Mouse (Mus musculus) G1E (cell line): ENCODE measurements at regions not wholly inside any gene's neighbourhood (a gene's known extent, or its start where the extent isn't known, plus 50 kb on each side); places are given as distances from the start of the nearest gene placed in this dataset.

Source experiments
- GATA1 ChIP-seq: IDR thresholded peaks from 2 replicates; pipeline ENCODE4 v1.6.1; 2012; ENCODE audit warnings: borderline replicate concordance, low read length, inconsistent platforms, mixed read lengths
- TAL1 ChIP-seq: conservative IDR thresholded peaks from 2 replicates; pipeline ENCODE4 v1.6.1; 2012; ENCODE audit warnings: low read depth, low read length, inconsistent platforms, mixed read lengths

GRCm38 (mm10) chr13:44235236-44235635 is 450.7 kb downstream of the Cd83 start:
- TF ChIP-seq TAL1: no peak
- TF ChIP-seq GATA1: no peak
